ENCODE assay signal across 20 mouse cellular contexts in genomic region chr13:52353437-52353836, GRCm38 (mm10).
"Had no signal": no experiment of that assay in that cellular context is flagged by ENCODE, and none has a peak within 500 bp of the region (broad histone marks: within the 10 kb centered on the region; RNA-seq: fewer than 3 reads in every experiment).

No protein-coding gene starts in this region.

- H3K4me2 ChIP-seq: lung, embryonic 15.5 days; midbrain, embryonic 11.5 days; midbrain, embryonic 13.5 days; midbrain, embryonic 15.5 days; neural tube, embryonic 12.5 days; stomach, embryonic 15.5 days had no signal

- H3K4me1 ChIP-seq: lung, embryonic 15.5 days; midbrain, embryonic 13.5 days; midbrain, embryonic 15.5 days; neural tube, embryonic 12.5 days; stomach, embryonic 15.5 days had no signal

- H3K9ac ChIP-seq: liver, postnatal 0 days; lung, embryonic 15.5 days; midbrain, embryonic 13.5 days; midbrain, embryonic 15.5 days; neural tube, embryonic 12.5 days; stomach, embryonic 15.5 days had no signal

- H3K27ac ChIP-seq: lung, embryonic 15.5 days; macrophage; midbrain, embryonic 13.5 days; midbrain, embryonic 15.5 days; neural tube, embryonic 12.5 days; stomach, embryonic 15.5 days; stomach, postnatal 0 days had no signal

- H3K9me3 ChIP-seq: lung, embryonic 15.5 days; midbrain, embryonic 13.5 days; midbrain, embryonic 15.5 days; neural tube, embryonic 12.5 days; stomach, embryonic 15.5 days had no signal

- H3K27me3 ChIP-seq: lung, embryonic 15.5 days; midbrain, embryonic 13.5 days; midbrain, embryonic 15.5 days; neural tube, embryonic 12.5 days; stomach, embryonic 15.5 days had no signal

- H3K36me3 ChIP-seq: lung, embryonic 15.5 days; midbrain, embryonic 13.5 days; midbrain, embryonic 15.5 days; neural tube, embryonic 12.5 days; stomach, embryonic 15.5 days had no signal

- DNase-seq: liver, postnatal 0 days; lung, adult 2 months; lung, postnatal 14 days; lung, postnatal 36 days; retina, postnatal 1 day; right cerebral cortex, adult 18-20 months; right cerebral cortex, postnatal 25 days; thymus, adult 2 months; thymus, postnatal 25 days; thymus, postnatal 4 days had no signal

- H3K4me3 ChIP-seq: lung, embryonic 15.5 days; megakaryocyte, embryonic 14.5 days; midbrain, embryonic 13.5 days; midbrain, embryonic 15.5 days; neural tube, embryonic 12.5 days; stomach, embryonic 15.5 days had no signal

- ATAC-seq: liver, postnatal 0 days; lung, postnatal 0 days; midbrain, embryonic 13.5 days; midbrain, embryonic 15.5 days had no signal
